Mouse (Mus musculus) stomach, embryonic 15.5 days (tissue): Measurements from ENCODE around the gene Grk3. TPM values are rescaled to one million over a fixed set of nuclear protein-coding genes. Genes with fewer than 3 reads are reported as not detected.

Source experiments
- ATAC-seq: fragments of 200-750 bp; cut with Nextera tagmentation; 2 replicates; pipeline ENCODE4 v1.8.0; 2017; ENCODE audit warnings: low read depth, moderate number of reproducible peaks, moderate TSS enrichment; ENCODE audit not compliant: insufficient read depth, low FRiP score
- H3K27ac ChIP-seq: fragments of 300-500 bp; sonication (generic); 2 replicates; pipeline ENCODE4 v1.5.1; 2015; ENCODE audit warnings: mild to moderate bottlenecking, inconsistent platforms
- H3K27me3 ChIP-seq: fragments of 300-500 bp; sonication (generic); replicated peaks from 2 replicates; pipeline ENCODE4 v1.6.1; 2015; ENCODE audit warnings: inconsistent platforms
- H3K36me3 ChIP-seq: fragments of 300-500 bp; sonication (generic); 2 replicates; pipeline ENCODE4 v1.6.1; 2015; ENCODE audit warnings: inconsistent platforms
- H3K4me1 ChIP-seq: fragments of 300-500 bp; sonication (generic); 2 replicates; pipeline ENCODE4 v1.6.1; 2015; ENCODE audit warnings: inconsistent platforms
- H3K4me2 ChIP-seq: fragments of 300-500 bp; sonication (generic); 2 replicates; pipeline ENCODE4 v1.6.1; 2015; ENCODE audit warnings: mild to moderate bottlenecking, inconsistent platforms
- H3K4me3 ChIP-seq: fragments of 300-500 bp; sonication (generic); replicated peaks from 2 replicates; pipeline ENCODE4 v1.5.1; 2015; ENCODE audit warnings: inconsistent platforms
- H3K9ac ChIP-seq: fragments of 300-500 bp; sonication (generic); 2 replicates; pipeline ENCODE4 v1.6.1; 2015; ENCODE audit warnings: inconsistent platforms
- H3K9me3 ChIP-seq: fragments of 300-500 bp; sonication (generic); 2 replicates; pipeline ENCODE4 v1.6.1; 2016; ENCODE audit warnings: inconsistent platforms
- WGBS: fragments of 180-500 bp; shearing (Covaris S2); methylation state at CpG from one replicate; pipeline ENCODE4 v1.1.7; 2015; 5-methylcytosine and 5-hydroxymethylcytosine counted together
- polyA plus RNA-seq: library from polyadenylated mRNA; unstranded; fragments of >200 nt; fragmentation: Nextera tagmentation; extraction: Ambion mirVana; gene quantifications from 2 replicates; pipeline ENCODE4 v1.2.1, GENCODE M21; 2015

Gene Grk3
- polyA plus RNA-seq, 1 experiment from 2014 or later, result 13.8 TPM

- H3K4me1 ChIP-seq, result peaks cover 2% of the 10 kb centered on the region; the same call in 1 of the 2 replicates
- 47% methylated on average over 5 of the region's 5 CpGs for WGBS
- H3K9me3 ChIP-seq, result no peaks in the 10 kb centered on the region
- no peaks in the 10 kb centered on the region for H3K36me3 ChIP-seq
- ATAC-seq, result no peak
- H3K27ac ChIP-seq, result no peak overlapping the region
- no peak overlapping the region for H3K9ac ChIP-seq
- H3K27me3 ChIP-seq, result no peaks in the 10 kb centered on the region
- no peak overlapping the region for H3K4me2 ChIP-seq
- no peak overlapping the region for H3K4me3 ChIP-seq
Measured at GRCm38 (mm10) chr5:113002821-113003380, 12.7 kb downstream of the Grk3 start.

GRCm38 (mm10) chr5:112999227-112999626, 16.4 kb downstream of the Grk3 start:
- peak; percentile 27; the same call in 1 of the 2 replicates for ATAC-seq
- Histone ChIP-seq H3K9ac (no peak overlapping the region), H3K9me3 (no peaks in the 10 kb centered on the region), H3K27ac (no peak overlapping the region), H3K4me3 (no peak overlapping the region), H3K27me3 (no peaks in the 10 kb centered on the region), H3K4me1 (0 out of 2 replicates have a peak, but pooled peaks cover 4% of the 10 kb centered on the region), H3K4me2 (no peak overlapping the region), H3K36me3 (no peaks in the 10 kb centered on the region)
- WGBS, result 78% methylated on average over 8 of the region's 8 CpGs

GRCm38 (mm10) chr5:112997516-112998186, 17.9 kb downstream of the Grk3 start:
- Histone ChIP-seq H3K9me3 (no peaks in the 10 kb centered on the region), H3K27me3 (no peaks in the 10 kb centered on the region), H3K36me3 (no peaks in the 10 kb centered on the region), H3K27ac (no peak overlapping the region), H3K4me2 (no peak overlapping the region), H3K4me1 (0 out of 2 replicates have a peak, but pooled peaks cover 4% of the 10 kb centered on the region), H3K4me3 (no peak overlapping the region), H3K9ac (no peak overlapping the region)
- 53% methylated on average over 5 of the region's 5 CpGs for WGBS
- no peak for ATAC-seq

GRCm38 (mm10) chr5:112991245-112991644, 24.3 kb downstream of the Grk3 start:
- Histone ChIP-seq H3K4me2 (no peak overlapping the region), H3K27me3 (no peaks in the 10 kb centered on the region), H3K9me3 (no peaks in the 10 kb centered on the region), H3K36me3 (no peaks in the 10 kb centered on the region), H3K4me1 (no peaks in the 10 kb centered on the region), H3K4me3 (no peak overlapping the region), H3K9ac (no peak overlapping the region), H3K27ac (no peak overlapping the region)
- WGBS, result 81% methylated on average over 9 of the region's 9 CpGs
- no peak for ATAC-seq

- H3K4me1 ChIP-seq, result no peaks in the 10 kb centered on the region
- H3K36me3 ChIP-seq, result no peaks in the 10 kb centered on the region
- no peak overlapping the region for H3K4me3 ChIP-seq
- no peaks in the 10 kb centered on the region for H3K27me3 ChIP-seq
- no peak overlapping the region for H3K9ac ChIP-seq
- H3K9me3 ChIP-seq, result no peaks in the 10 kb centered on the region
- ATAC-seq, result no peak
- H3K27ac ChIP-seq, result no peak overlapping the region
- no peak overlapping the region for H3K4me2 ChIP-seq
- 83% methylated on average over 6 of the region's 6 CpGs for WGBS
Measured at GRCm38 (mm10) chr5:112981931-112982330, 33.7 kb downstream of the Grk3 start.

GRCm38 (mm10) chr5:112979710-112980109, 35.9 kb downstream of the Grk3 start:
- Histone ChIP-seq H3K4me3 (no peak overlapping the region), H3K4me1 (no peaks in the 10 kb centered on the region), H3K27me3 (no peaks in the 10 kb centered on the region), H3K4me2 (no peak overlapping the region), H3K9me3 (no peaks in the 10 kb centered on the region), H3K36me3 (no peaks in the 10 kb centered on the region), H3K27ac (no peak overlapping the region), H3K9ac (no peak overlapping the region)
- WGBS, result 84% methylated on average over 7 of the region's 7 CpGs
- no peak for ATAC-seq

GRCm38 (mm10) chr5:112979195-112979594, 36.4 kb downstream of the Grk3 start:
- H3K27ac ChIP-seq, result no peak overlapping the region
- WGBS, result 83% methylated on average over 9 of the region's 9 CpGs
- H3K4me1 ChIP-seq, result no peaks in the 10 kb centered on the region
- no peak overlapping the region for H3K4me3 ChIP-seq
- no peak for ATAC-seq
- no peak overlapping the region for H3K4me2 ChIP-seq
- H3K36me3 ChIP-seq, result no peaks in the 10 kb centered on the region
- no peaks in the 10 kb centered on the region for H3K9me3 ChIP-seq
- no peak overlapping the region for H3K9ac ChIP-seq
- no peaks in the 10 kb centered on the region for H3K27me3 ChIP-seq

- Histone ChIP-seq H3K9me3 (no peaks in the 10 kb centered on the region), H3K4me2 (no peak overlapping the region), H3K27ac (no peak overlapping the region), H3K36me3 (no peaks in the 10 kb centered on the region), H3K27me3 (no peaks in the 10 kb centered on the region), H3K4me1 (no peaks in the 10 kb centered on the region), H3K9ac (no peak overlapping the region), H3K4me3 (no peak overlapping the region)
- WGBS, result 78% methylated on average over 5 of the region's 5 CpGs
- no peak for ATAC-seq
Measured at GRCm38 (mm10) chr5:112977089-112977488, 38.5 kb downstream of the Grk3 start.

- ATAC-seq, result no peak
- Histone ChIP-seq H3K9me3 (no peaks in the 10 kb centered on the region), H3K27ac (no peak overlapping the region), H3K4me2 (no peak overlapping the region), H3K4me3 (no peak overlapping the region), H3K27me3 (no peaks in the 10 kb centered on the region), H3K9ac (no peak overlapping the region), H3K36me3 (no peaks in the 10 kb centered on the region), H3K4me1 (no peaks in the 10 kb centered on the region)
- WGBS, result 49% methylated on average over 7 of the region's 7 CpGs
Measured at GRCm38 (mm10) chr5:112973596-112973995, 42.0 kb downstream of the Grk3 start.

GRCm38 (mm10) chr5:112972297-112972696, 43.3 kb downstream of the Grk3 start:
- H3K4me1 ChIP-seq, result no peaks in the 10 kb centered on the region
- ATAC-seq, result no peak
- no peak overlapping the region for H3K27ac ChIP-seq
- no peaks in the 10 kb centered on the region for H3K27me3 ChIP-seq
- H3K9me3 ChIP-seq, result no peaks in the 10 kb centered on the region
- no peak overlapping the region for H3K4me3 ChIP-seq
- no peak overlapping the region for H3K4me2 ChIP-seq
- no peak overlapping the region for H3K9ac ChIP-seq
- H3K36me3 ChIP-seq, result no peaks in the 10 kb centered on the region
- whole genome bisulfite sequencing, result 80% methylated on average over 12 of the region's 12 CpGs

GRCm38 (mm10) chr5:112963495-112963894, 52.1 kb downstream of the Grk3 start:
- H3K9me3 ChIP-seq, result no peaks in the 10 kb centered on the region
- ATAC-seq, result no peak
- peaks cover 7% of the 10 kb centered on the region; the same call in 1 of the 2 replicates for H3K4me1 ChIP-seq
- no peak overlapping the region for H3K4me2 ChIP-seq
- no peaks in the 10 kb centered on the region for H3K27me3 ChIP-seq
- H3K9ac ChIP-seq, result no peak overlapping the region
- H3K27ac ChIP-seq, result no peak overlapping the region
- no peaks in the 10 kb centered on the region for H3K36me3 ChIP-seq
- no peak overlapping the region for H3K4me3 ChIP-seq
- 53% methylated on average over 4 of the region's 4 CpGs for WGBS

GRCm38 (mm10) chr5:112962166-112962565, 53.4 kb downstream of the Grk3 start:
- Histone ChIP-seq H3K4me3 (no peak overlapping the region), H3K27ac (no peak overlapping the region), H3K4me1 (peaks cover 7% of the 10 kb centered on the region; the same call in 1 of the 2 replicates), H3K36me3 (no peaks in the 10 kb centered on the region), H3K9me3 (no peaks in the 10 kb centered on the region), H3K4me2 (no peak overlapping the region), H3K9ac (no peak overlapping the region), H3K27me3 (no peaks in the 10 kb centered on the region)
- 73% methylated on average over 6 of the region's 6 CpGs for WGBS
- no peak for ATAC-seq
